Mouse (Mus musculus) erythroblast, embryonic 14.5 days (primary cell): Measurements from ENCODE around the gene Tbxas1. TPM values are rescaled to one million over a fixed set of nuclear protein-coding genes. Genes with fewer than 3 reads are reported as not detected.

Experiments used
- H3K27me3 ChIP-seq: 2 replicates; pipeline ENCODE4 v1.6.1; 2012; ENCODE audit warnings: inconsistent platforms; ENCODE audit not compliant: control insufficient read depth
- H3K36me3 ChIP-seq: 2 replicates; pipeline ENCODE4 v1.6.1; 2012; ENCODE audit warnings: mild to moderate bottlenecking, inconsistent platforms; ENCODE audit not compliant: control insufficient read depth
- H3K4me1 ChIP-seq: 2 replicates; pipeline ENCODE4 v1.6.1; 2012; ENCODE audit warnings: inconsistent platforms; ENCODE audit not compliant: control insufficient read depth
- H3K4me3 ChIP-seq: replicated peaks from 2 replicates; pipeline ENCODE3; 2012; ENCODE audit warnings: moderate library complexity, mild to moderate bottlenecking, inconsistent platforms
- H3K9me3 ChIP-seq: 2 replicates; pipeline ENCODE4 v1.6.1; 2012; ENCODE audit warnings: low read length, inconsistent platforms, mixed read lengths; ENCODE audit not compliant: control insufficient read depth
- GATA1 ChIP-seq: IDR thresholded peaks from 2 replicates; pipeline ENCODE4 v1.6.1; 2012; ENCODE audit warnings: low read length, inconsistent platforms, mixed read lengths
- TAL1 ChIP-seq: IDR thresholded peaks from 3 replicates; pipeline ENCODE4 v1.6.1; 2012; ENCODE audit warnings: low read length, inconsistent platforms, mixed read lengths
- polyA plus RNA-seq: library from polyadenylated mRNA; stranded (reverse); fragments of >175 nt; gene quantifications from 2 replicates; pipeline ENCODE4 v1.2.3, GENCODE M21; 2012

Tbxas1 gene
- polyA plus RNA-seq, 1 experiment = 0.19 TPM

DNA sequence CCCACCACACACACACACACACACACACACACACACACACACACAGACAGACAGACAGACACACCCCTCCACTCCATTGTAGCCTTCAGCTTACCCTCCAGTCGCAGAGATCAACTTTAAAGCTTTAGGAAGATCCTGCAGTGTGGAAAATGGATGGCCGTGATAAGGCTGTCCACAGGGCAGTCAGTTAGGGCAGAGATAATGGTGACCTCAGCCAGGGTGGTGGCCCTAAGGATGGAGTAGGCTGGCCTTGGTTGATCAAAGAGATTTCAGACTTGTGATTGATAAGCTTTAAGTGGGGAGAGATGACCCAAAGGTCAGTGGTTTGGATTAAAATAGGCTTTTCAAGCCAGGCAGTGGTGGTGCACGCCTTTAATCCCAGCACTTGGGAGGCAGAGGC is 120.6 kb downstream of the Tbxas1 start:
- Histone ChIP-seq H3K4me3 (no peak overlapping the region), H3K4me1 (peaks cover 20% of the 10 kb centered on the region), H3K27me3 (peaks cover 12% of the 10 kb centered on the region), H3K9me3 (no peaks in the 10 kb centered on the region), H3K36me3 (no peaks in the 10 kb centered on the region)
- no peak for TF ChIP-seq GATA1
- TF ChIP-seq TAL1 = no peak

DNA sequence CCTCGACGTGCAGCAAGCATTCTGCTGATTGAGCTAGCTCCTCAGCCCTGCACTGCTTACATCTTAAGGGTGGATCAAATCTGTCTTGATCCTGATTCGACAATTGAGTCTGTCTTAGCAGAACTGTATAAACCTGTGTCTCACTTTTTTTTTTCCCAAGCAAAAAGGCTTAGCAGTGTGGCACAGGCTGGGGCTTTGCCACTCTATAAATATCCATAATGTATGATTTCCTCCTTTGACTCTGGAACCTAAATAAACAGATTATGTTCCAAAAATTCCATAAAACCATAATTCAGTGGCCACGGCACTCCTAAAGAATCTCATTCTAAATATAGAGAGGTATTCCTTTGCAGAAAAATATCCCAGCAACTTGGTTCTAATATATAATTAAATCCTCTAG is 122.6 kb downstream of the Tbxas1 start:
- no peak for TF ChIP-seq GATA1
- TF ChIP-seq TAL1 = no peak
- Histone ChIP-seq H3K9me3 (no peaks in the 10 kb centered on the region), H3K27me3 (peaks cover 9% of the 10 kb centered on the region), H3K4me1 (peaks cover 3% of the 10 kb centered on the region), H3K4me3 (no peak overlapping the region), H3K36me3 (no peaks in the 10 kb centered on the region)

DNA sequence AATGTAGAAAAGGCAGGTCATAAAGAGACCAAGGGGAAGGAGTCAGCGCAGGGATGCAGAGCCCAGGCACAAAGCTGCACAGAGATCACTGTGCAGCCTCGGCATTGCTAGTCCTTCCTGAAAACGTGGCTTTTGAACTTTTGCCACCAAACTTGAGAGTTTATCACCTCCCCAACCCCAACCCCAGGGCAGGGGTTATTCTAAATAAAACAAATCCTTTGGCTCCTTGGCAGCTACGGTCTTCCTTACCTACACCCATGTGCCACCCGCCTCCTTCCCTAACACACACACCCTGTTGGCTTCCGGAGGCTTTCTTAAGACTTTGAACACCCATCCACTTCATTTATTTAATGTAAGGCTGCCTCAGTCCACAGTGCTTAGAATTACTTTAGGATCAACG is 127.9 kb downstream of the Tbxas1 start:
- Histone ChIP-seq H3K9me3 (no peaks in the 10 kb centered on the region), H3K36me3 (no peaks in the 10 kb centered on the region)

DNA sequence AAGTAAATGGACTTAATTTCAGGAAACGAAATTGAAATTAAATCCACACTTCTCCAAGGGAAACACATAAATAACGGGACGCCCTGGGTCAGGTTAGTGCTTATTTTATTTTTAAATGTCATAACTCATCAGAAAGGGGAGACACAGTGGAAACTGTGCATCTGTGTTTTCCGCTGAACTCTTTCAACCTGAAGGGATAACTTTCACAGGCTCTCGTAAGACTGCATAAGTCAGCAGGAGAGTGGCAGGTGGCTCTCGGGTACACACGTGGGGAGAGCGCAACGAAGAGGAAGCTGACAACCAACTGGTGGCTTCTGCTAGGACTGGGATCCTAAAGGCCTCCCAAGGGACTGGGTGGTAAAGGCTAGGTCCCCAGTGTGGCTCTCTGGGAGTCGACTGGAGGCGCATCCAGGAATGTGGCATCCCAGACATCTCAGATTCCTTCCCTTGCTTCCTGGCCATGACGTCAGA is 128.8 kb downstream of the Tbxas1 start:
- Histone ChIP-seq H3K4me3 (no peak overlapping the region), H3K9me3 (no peaks in the 10 kb centered on the region), H3K27me3 (peaks cover 9% of the 10 kb centered on the region), H3K4me1 (peaks cover 4% of the 10 kb centered on the region; the same call in 1 of the 2 replicates), H3K36me3 (no peaks in the 10 kb centered on the region)
- TF ChIP-seq GATA1 = no peak

More for the DNA sequence above, 127.9 kb downstream of the Tbxas1 start:
- Histone ChIP-seq H3K27me3 (peaks cover 11% of the 10 kb centered on the region), H3K4me1 (peaks cover 4% of the 10 kb centered on the region; the same call in 1 of the 2 replicates), H3K4me3 (no peak overlapping the region)
- no peak for TF ChIP-seq TAL1
- TF ChIP-seq GATA1 = no peak

DNA sequence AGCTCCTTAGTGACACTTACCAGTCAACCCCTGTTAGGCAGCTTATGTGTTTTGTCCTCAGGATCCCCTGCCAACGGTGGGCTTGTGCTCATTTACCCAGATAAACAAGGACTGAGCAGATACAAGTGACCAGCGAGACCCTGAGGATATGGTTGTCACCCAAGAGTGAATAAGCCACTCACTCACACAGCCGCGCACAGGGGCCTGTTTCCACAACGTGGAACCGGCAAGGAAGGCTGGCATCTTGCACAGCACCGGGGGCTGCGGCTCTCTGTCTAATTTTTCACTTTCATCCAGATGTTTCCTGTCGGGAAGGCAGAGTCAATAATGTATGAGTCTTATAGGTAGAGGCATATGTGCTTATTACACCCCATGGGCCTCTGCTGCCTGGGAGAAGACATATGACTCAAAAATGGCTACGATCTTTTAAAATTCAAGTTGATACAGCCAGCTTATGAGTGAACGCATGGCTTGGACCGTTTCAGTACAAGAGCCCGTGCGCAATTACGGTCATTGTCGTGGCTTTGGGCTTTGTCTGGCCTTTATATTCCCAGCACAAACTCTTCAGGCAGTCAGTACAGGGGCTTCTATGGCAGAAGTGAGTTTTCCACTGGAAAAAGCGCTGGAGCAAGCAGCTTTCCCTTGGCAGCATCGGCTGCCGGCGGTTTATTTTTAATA is 130.2 kb downstream of the Tbxas1 start:
- H3K4me1 ChIP-seq = peaks cover 4% of the 10 kb centered on the region; the same call in 1 of the 2 replicates
- no peaks in the 10 kb centered on the region for H3K36me3 ChIP-seq
- no peaks in the 10 kb centered on the region for H3K9me3 ChIP-seq
- H3K27me3 ChIP-seq = peaks cover 11% of the 10 kb centered on the region
- TF ChIP-seq GATA1 (no peak), TAL1 (no peak)
- no peak overlapping the region for H3K4me3 ChIP-seq

DNA sequence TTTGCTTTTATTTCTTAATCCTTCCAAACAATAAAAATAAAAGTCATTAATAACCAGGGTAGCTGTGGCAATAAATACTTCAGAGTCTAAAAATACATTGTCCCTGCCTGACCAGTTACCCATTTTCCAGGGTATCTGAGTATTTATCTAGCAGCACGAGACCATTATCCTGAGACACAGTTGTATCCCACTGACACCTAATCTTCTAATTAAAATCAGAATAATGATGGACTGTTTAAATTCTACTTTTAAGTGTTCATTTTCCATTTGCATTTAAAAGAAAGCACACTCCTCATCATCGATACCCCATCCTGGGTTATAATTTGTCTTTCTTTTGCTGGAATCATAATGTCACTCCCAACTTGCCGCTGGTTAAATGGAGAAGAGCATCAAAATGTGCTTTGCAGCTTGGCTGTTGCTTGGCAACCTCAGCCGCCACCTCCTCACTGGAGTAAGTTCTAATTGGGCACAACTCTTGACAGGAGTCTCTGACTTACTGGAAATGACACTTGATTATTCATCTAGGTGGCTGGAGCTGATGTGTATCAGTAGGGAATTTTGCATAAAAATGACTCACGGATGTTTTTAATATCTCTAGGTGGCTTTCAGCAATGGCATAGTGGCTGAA is 130.9 kb downstream of the Tbxas1 start:
- peaks cover 4% of the 10 kb centered on the region; the same call in 1 of the 2 replicates for H3K4me1 ChIP-seq
- peaks cover 11% of the 10 kb centered on the region for H3K27me3 ChIP-seq
- TF ChIP-seq TAL1 = no peak
- TF ChIP-seq GATA1 = no peak
- no peaks in the 10 kb centered on the region for H3K9me3 ChIP-seq
- H3K4me3 ChIP-seq = no peak overlapping the region
- no peaks in the 10 kb centered on the region for H3K36me3 ChIP-seq

DNA sequence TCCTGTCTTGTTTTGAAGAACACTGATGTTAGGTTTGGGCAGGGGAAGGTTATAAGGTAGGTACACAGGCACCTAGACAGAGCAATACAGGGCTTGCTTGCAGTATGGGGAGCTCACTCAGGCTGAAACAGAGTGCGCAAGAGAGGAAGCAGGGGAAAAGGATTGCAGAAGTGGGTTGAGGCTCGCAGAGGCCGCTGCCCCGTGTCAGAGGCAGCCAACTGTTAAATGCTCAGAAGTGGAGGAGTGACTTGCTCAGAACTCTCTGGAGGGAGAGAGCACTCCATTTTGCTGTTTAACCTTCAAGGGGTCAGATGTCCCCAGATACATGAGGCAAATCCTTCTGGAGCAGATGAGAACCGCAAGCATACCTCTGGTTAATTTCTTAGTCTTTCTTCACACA is 132.0 kb downstream of the Tbxas1 start:
- no peak overlapping the region for H3K4me3 ChIP-seq
- no peak for TF ChIP-seq GATA1
- TF ChIP-seq TAL1 = no peak
- H3K4me1 ChIP-seq = peaks cover 4% of the 10 kb centered on the region; the same call in 1 of the 2 replicates
- H3K27me3 ChIP-seq = peaks cover 11% of the 10 kb centered on the region
- no peaks in the 10 kb centered on the region for H3K9me3 ChIP-seq
- H3K36me3 ChIP-seq = no peaks in the 10 kb centered on the region

DNA sequence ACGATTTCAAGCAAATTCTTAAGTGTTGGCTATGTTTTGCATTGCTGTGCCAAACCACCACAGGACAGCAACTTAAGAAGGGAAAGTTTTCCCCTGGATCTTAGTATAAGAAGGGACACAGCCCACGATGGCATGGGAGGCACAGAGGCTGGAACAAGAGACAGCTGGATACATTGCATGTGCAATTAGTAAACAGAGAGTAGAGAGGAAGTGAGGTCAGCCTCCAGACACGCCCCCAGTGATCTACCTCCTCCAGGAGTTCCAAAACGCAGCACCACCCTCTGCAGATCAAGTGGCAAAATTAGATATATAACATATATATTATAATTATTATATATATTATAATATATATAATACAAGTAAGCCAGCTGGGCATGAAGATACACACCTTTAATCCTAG is 132.9 kb downstream of the Tbxas1 start:
- H3K4me1 ChIP-seq = peaks cover 4% of the 10 kb centered on the region; the same call in 1 of the 2 replicates
- H3K4me3 ChIP-seq = no peak overlapping the region
- TF ChIP-seq GATA1 (no peak), TAL1 (no peak)
- peaks cover 8% of the 10 kb centered on the region for H3K9me3 ChIP-seq
- H3K27me3 ChIP-seq = peaks cover 11% of the 10 kb centered on the region
- H3K36me3 ChIP-seq = peaks cover 2% of the 10 kb centered on the region; the same call in 1 of the 2 replicates

DNA sequence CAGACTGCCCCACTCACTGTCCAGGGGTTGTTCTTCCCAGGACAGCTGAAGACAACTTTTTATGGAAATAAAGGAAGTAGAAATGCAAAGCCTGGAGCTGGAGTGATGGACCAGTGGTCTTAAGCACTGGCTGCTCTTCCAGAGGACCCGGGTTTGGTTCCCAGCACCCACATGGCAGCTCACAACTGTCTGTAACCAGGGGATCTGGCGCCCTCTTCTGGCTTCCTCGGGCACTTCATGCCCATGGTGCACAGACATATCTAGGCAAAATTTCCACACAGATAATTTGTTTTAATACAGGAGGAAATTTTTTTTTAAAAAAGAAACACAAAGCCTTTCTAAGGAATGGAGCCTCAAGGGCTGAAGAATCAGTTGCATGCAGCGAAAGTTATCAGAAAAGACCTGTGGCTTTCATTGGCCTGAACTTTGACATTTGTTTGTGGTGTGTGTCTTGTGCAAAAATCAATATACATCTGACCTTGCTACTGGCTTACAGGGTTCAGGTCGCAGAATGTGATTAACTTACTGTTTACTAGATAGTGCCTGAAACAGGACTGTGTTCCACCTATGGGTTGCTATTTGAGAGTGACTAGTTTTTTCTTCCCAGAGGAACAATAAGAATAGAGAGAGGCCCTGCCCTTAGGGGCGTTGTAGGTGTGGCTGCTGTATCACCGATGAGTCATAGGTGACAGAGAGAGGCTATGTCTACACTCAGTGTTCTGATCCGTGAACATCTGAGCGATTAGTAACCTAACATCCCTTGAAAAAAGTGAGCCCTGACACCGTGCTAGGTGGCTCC is 138.0 kb downstream of the Tbxas1 start:
- Histone ChIP-seq H3K27me3 (peaks cover 4% of the 10 kb centered on the region), H3K9me3 (peaks cover 10% of the 10 kb centered on the region), H3K4me1 (peaks cover 1% of the 10 kb centered on the region), H3K4me3 (no peak overlapping the region), H3K36me3 (peaks cover 2% of the 10 kb centered on the region; the same call in 1 of the 2 replicates)
- TF ChIP-seq TAL1 = no peak
- TF ChIP-seq GATA1 = no peak
